Mouse (Mus musculus) WW6 (cell line): ENCODE measurements at regions not wholly inside any gene's neighbourhood (a gene's known extent, or its start where the extent isn't known, plus 50 kb on each side); places are given as distances from the start of the nearest gene placed in this dataset.

ENCODE experiments used
- DNase-seq: peaks from one replicate; pipeline ENCODE4 v3.0.0-alpha.2; 2013; ENCODE audit warnings: low read depth, low spot score

- no peak for DNase-seq
These were observed 146.3 kb upstream of the Gm10181 start for GRCm38 (mm10) chr9:24942943-24943342.

GRCm38 (mm10) chr9:24943830-24944229, 145.4 kb upstream of the Gm10181 start:
- DNase-seq = no peak

GRCm38 (mm10) chr9:24952516-24952915, 136.7 kb upstream of the Gm10181 start:
- no peak for DNase-seq

- DNase-seq = no peak
These were observed 133.6 kb upstream of the Gm10181 start for GRCm38 (mm10) chr9:24955641-24956040.

GRCm38 (mm10) chr9:24956566-24956965, 132.7 kb upstream of the Gm10181 start:
- no peak for DNase-seq

- DNase-seq = no peak
These were observed 125.9 kb upstream of the Gm10181 start for GRCm38 (mm10) chr9:24963290-24963689.

- DNase-seq = no peak
These were observed 121.7 kb upstream of the Gm10181 start for GRCm38 (mm10) chr9:24967571-24967970.

- DNase-seq = no peak
These were observed 115.0 kb upstream of the Gm10181 start for GRCm38 (mm10) chr9:24974021-24974741.

- DNase-seq = no peak
These were observed 106.4 kb upstream of the Gm10181 start for GRCm38 (mm10) chr9:24982796-24983195.

- DNase-seq = no peak
These were observed 94.7 kb upstream of the Gm10181 start for GRCm38 (mm10) chr9:24994491-24994890.

GRCm38 (mm10) chr9:25021095-25021691, 68.0 kb upstream of the Gm10181 start:
- no peak for DNase-seq

- DNase-seq = no peak
These were observed 66.8 kb upstream of the Gm10181 start for GRCm38 (mm10) chr9:25022439-25022838.

- no peak for DNase-seq
These were observed 64.7 kb upstream of the Gm10181 start for GRCm38 (mm10) chr9:25024486-25024885.

- peak; percentile 42 for DNase-seq
These were observed 61.6 kb upstream of the Gm10181 start for GRCm38 (mm10) chr9:25027581-25027980.

- DNase-seq = no peak
These were observed 60.9 kb upstream of the Gm10181 start for GRCm38 (mm10) chr9:25028305-25028704.

- no peak for DNase-seq
These were observed 57.8 kb upstream of the Gm10181 start for GRCm38 (mm10) chr9:25031466-25031865.
